Mouse (Mus musculus): Measurements from ENCODE around the gene Tmem254a. TPM values are rescaled to one million over a fixed set of nuclear protein-coding genes. Genes with fewer than 3 reads are reported as not detected.
"Not testable (repeated sequence)": the region's sequence is repeated elsewhere in the genome, so short reads cannot be mapped to it uniquely, and the experiment has no call there.

Tmem254a gene
- not detected in 2 replicates for polyA plus RNA-seq (2011; ENCODE audit: insufficient read depth, insufficient read length, low replicate concordance, missing spikeins)

DNA sequence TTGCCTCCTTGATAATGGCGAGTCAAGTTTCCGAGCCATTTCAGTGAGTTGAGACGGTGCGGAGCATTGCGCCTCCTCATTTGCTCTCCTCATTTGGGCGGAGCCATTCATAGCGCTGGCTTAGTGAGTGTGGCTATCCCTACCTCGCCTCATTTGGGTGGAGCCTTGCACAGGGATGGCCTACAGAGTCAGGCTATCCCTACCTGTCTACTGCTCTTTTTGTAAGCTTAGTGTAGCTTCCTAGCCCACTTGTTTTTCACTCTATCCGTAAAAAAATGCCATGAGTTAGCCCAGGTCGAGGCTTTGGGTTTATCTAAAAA is at the start of gene Tmem254a:
TSS of gene Tmem254a (minus strand) at position 111 of the 320 bp plus-strand sequence.
- H3K4me1 ChIP-seq (ENCODE audit: control insufficient read depth, insufficient read depth, low read length); H3K4me3 ChIP-seq (replicated peaks; ENCODE audit: control insufficient read depth, low read depth, low read length); H3K27ac ChIP-seq (ENCODE audit: control insufficient read depth, insufficient read depth, low read depth, low read length, poor library complexity): not testable (repeated sequence)
- WGBS: no CpG with 5 or more reads among the region's 10 CpGs

DNA sequence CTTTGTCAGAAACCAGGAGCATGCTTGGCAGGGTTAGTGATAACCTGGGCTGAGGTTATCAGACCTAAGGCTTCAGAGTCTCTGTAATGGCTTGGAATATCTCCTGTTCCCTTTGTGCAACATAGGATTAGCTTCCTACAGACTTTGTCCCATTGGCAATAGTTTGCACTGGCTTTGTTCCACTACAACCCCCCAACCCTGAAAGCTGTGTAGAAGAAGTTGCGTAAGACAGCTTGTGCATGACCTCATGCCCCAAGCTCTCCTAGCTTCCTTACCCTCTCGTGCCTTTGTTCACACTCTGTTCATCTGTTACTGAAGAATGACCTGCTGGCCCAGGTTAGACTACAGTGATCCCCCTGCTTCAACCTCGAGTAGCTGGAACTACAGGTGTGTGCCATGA is 30.4 kb upstream of the Tmem254a start:
- not testable (repeated sequence) for H3K4me3 ChIP-seq (replicated peaks; ENCODE audit: control insufficient read depth, low read depth, low read length); H3K27ac ChIP-seq (ENCODE audit: control insufficient read depth, insufficient read depth, low read depth, low read length, poor library complexity)
- no CpG with 5 or more reads among the region's 3 CpGs for WGBS

DNA sequence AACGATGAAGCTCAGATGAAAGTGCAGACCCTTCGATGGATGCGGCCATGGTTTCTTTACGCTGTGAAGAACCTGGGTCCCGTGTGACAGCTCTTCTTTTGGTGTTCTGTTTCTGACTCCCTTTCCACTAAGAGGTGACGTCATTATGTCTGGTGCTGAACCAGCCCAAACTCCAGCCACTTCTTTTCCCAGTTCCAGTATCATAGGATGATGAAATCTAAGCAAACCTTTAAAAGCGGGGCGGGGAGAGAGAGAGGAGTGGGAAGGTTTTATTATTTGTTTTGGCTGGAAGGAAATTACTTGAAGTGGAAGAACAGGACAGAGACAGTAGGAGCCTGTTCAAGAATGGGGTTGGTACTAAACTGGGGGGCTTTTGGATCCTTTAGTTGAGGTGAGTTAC is 10.5 kb upstream of the Tmem254a start, which contains the start of gene Cphx1:
TSS of gene Cphx1 (plus strand) at position 301 of the 400 bp plus-strand sequence.
- H3K27ac ChIP-seq (ENCODE audit: control insufficient read depth, insufficient read depth, low read depth, low read length, poor library complexity); H3K4me1 ChIP-seq (ENCODE audit: control insufficient read depth, insufficient read depth, low read length); H3K4me3 ChIP-seq (replicated peaks; ENCODE audit: control insufficient read depth, low read depth, low read length): not testable (repeated sequence)
- WGBS: no CpG with 5 or more reads among the region's 8 CpGs

More for the DNA sequence above, 30.4 kb upstream of the Tmem254a start:
- H3K4me1 ChIP-seq (ENCODE audit: control insufficient read depth, insufficient read depth, low read length): not testable (repeated sequence)

DNA sequence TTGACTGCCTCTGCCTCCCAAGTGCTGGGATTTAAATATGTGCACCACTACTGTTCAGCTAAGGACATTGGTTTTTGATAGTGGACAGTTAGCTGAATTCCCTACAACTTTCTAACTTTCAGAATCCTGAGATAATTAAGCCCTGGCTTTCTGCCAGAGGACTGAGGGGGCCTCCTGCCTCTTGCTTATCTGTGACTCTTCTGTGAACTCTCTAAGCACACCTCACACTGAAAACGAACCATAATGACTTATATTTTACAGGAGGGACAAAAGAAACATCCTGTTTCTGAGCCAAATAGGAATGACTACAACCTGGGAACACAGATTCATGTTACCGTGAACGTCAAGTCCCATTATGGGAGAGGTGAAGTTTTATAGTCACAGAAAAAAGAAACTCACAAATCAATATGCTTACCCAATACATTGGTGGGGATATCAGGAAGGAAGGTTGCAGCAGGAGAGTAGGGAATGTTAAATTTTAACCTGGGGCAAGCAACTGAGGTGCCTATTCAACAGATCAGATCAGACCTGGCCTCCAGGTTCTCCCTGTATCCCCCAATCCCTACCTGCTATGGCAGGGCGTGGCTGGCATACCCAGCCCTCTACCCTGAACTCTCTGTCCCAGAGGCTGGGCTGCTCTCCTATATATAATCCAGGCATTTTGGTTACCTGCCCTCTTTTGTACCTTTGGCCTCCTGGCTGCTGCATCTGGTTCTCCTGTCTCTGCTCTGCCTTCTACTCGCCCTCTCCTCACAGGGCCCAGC is 9.6 kb upstream of the Tmem254a start:
- H3K27ac ChIP-seq (ENCODE audit: control insufficient read depth, insufficient read depth, low read depth, low read length, poor library complexity); H3K4me1 ChIP-seq (ENCODE audit: control insufficient read depth, insufficient read depth, low read length); H3K4me3 ChIP-seq (replicated peaks; ENCODE audit: control insufficient read depth, low read depth, low read length): not testable (repeated sequence)
- no CpG with 5 or more reads among the region's 5 CpGs for WGBS

DNA sequence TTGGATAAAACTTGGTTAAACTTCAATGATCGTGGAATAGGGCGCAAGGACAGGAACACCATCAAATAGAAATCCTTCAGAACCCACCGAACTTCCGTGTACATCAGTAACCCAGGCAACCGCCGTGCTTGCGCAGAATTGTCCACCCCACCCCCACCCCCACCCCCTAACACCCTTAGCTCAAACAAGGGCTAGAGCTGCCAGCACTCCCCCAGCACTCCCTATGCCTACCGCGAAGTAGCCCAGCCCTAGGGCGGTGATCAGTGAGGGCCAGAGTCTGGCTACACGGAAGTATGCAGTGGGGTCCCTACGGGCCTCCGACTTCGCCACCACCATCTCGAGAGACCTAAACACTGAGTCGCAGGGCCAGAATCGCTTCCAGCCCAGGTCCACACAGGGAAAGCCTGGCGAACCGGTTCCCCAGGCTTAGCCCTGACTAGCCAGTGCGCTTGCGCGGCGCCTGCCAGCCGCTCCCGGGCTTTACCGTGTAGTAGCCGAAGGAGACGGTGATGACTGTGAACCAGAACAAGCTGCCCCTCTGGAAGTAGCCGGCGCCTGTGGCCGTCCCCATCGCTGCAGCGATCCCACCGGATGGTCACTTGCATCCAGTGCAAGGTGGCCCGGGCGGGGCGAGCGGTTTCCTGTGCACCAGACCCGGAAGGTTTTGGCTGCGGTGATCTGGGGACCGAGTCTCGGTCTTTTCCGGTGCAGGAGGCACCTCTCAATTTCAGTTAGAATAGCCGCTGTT is 484 bp downstream of the Tmem254a start:
- H3K27ac ChIP-seq (ENCODE audit: control insufficient read depth, insufficient read depth, low read depth, low read length, poor library complexity); H3K4me3 ChIP-seq (replicated peaks; ENCODE audit: control insufficient read depth, low read depth, low read length); H3K4me1 ChIP-seq (ENCODE audit: control insufficient read depth, insufficient read depth, low read length): not testable (repeated sequence)
- whole genome bisulfite sequencing: no CpG with 5 or more reads among the region's 44 CpGs

DNA sequence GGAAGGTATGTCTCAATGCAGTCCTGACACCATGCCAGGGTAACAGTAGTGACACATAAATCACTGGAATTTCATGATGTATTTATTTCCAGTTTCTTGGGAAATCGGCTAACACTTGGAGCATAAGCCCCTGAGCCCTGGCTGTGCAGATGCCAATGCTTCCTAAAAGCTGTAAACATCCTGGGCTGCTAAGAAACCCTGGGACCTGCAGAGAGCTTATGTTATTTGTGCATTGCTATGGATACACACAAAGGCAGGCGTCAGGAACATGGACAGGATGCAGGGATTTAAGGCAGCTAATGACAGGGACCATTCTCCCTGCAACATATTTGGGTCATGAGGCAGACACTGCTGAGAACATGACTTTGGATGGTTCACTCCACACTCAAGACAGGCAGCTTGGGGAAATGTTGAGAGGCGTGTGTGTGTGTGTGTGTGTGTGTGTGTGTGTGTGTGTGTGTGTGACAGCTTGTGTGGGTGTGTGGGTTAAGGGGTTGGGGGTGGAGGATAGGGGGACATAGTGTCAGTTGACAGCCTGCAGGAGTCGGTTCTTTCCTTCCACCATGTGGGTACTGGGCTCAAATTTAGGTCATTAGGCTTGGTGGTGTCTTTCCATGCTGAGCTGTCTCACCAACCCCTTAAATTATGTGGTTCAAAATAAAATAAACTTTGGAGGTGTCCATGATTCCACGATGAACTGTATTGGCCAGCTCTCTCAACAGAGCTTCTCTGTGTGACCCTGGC is 8.9 kb downstream of the Tmem254a start:
- H3K4me1 ChIP-seq (ENCODE audit: control insufficient read depth, insufficient read depth, low read length); H3K4me3 ChIP-seq (replicated peaks; ENCODE audit: control insufficient read depth, low read depth, low read length); H3K27ac ChIP-seq (ENCODE audit: control insufficient read depth, insufficient read depth, low read depth, low read length, poor library complexity): not testable (repeated sequence)
- WGBS: no CpG with 5 or more reads among the region's 5 CpGs

DNA sequence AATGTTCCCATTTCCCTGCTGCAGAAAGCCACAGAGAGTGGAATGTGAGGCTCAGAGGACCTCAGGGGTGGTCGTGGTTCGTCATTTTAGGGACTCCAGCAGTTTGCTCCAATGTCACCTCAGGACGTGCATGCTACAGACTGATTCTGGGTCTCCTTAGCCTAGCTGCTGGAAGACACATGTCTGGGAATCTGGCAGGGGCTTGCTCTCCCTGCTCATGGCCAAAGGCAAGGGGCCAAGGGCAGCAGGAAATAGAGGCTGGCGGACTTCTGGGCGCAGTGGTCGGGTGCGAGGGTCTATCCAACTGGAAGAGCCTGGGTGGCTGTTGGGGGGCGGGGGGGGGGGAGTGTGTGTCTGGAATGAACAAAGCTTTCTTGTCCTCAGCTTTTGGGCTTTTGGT is 18.5 kb downstream of the Tmem254a start:
- H3K4me1 ChIP-seq (ENCODE audit: control insufficient read depth, insufficient read depth, low read length); H3K27ac ChIP-seq (ENCODE audit: control insufficient read depth, insufficient read depth, low read depth, low read length, poor library complexity); H3K4me3 ChIP-seq (replicated peaks; ENCODE audit: control insufficient read depth, low read depth, low read length): not testable (repeated sequence)
- WGBS: no CpG with 5 or more reads among the region's 8 CpGs

DNA sequence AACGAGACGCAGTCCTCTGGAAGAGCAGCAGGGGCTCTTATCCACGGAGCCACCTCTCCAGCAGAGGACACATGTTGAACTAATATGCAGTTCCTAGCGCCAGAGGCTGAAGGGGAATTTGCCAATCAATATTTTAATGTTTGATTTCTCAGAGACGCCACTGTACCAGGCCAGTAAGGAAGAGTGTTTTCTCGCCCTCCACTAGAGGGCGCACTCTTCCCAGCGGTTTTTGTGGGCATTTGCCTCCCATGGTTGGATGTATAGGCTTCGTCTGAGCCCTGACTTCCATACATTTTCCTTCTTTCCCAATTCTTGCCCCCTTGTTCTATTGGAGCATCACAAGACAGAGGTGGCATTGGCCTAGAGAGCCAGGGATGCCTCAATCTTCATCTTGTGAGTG is 20.2 kb downstream of the Tmem254a start:
- WGBS: no CpG with 5 or more reads among the region's 9 CpGs
- H3K4me1 ChIP-seq (ENCODE audit: control insufficient read depth, insufficient read depth, low read length): not testable (repeated sequence)

DNA sequence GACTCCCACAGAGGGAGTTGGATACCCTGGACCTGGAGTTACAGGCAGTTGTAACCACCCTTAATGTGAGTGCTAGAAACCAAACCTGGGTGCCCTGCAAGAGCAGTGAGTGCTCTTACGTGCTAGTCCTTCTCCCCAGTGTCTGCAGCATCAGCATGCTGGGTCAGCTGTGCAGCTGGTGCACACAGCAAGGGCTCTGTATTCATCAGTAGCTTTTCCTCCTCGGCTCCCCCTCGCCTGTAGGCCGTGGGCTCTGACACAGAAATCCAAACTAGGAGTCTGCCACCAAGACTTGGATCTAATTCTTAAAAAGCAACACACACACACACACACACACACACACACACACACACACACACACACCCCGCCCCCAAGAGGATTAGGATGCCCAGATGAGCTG is 22.2 kb downstream of the Tmem254a start:
- H3K4me3 ChIP-seq (replicated peaks; ENCODE audit: control insufficient read depth, low read depth, low read length); H3K27ac ChIP-seq (ENCODE audit: control insufficient read depth, insufficient read depth, low read depth, low read length, poor library complexity); H3K4me1 ChIP-seq (ENCODE audit: control insufficient read depth, insufficient read depth, low read length): not testable (repeated sequence)
- WGBS: 71% methylated on average over 1 of the region's 5 CpGs

More for the DNA sequence above, 20.2 kb downstream of the Tmem254a start:
- H3K27ac ChIP-seq (ENCODE audit: control insufficient read depth, insufficient read depth, low read depth, low read length, poor library complexity); H3K4me3 ChIP-seq (replicated peaks; ENCODE audit: control insufficient read depth, low read depth, low read length): not testable (repeated sequence)

DNA sequence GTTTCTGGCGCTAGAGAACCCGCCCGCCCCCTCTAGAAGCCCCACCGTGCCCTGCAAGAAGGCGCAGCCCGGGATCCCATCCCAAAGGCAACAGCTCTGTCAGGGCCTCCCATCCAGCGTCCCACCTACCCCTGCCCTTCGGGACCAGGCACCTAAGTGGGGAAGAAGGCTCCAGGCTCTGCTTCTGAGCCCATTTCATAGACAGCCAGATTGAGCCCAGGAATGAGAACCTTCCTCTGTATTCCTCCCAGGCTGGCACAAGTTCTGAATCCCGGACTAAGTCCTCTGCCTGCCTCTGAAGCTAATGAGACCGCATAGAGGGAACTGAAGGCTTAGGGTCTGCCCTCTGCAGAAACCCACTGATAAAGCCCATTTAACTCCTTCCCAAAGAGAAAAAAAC is 24.5 kb downstream of the Tmem254a start, which contains the start of gene Plac9a:
TSS of gene Plac9a (minus strand) at position 101 of the 400 bp plus-strand sequence.
- H3K4me1 ChIP-seq (ENCODE audit: control insufficient read depth, insufficient read depth, low read length); H3K27ac ChIP-seq (ENCODE audit: control insufficient read depth, insufficient read depth, low read depth, low read length, poor library complexity); H3K4me3 ChIP-seq (replicated peaks; ENCODE audit: control insufficient read depth, low read depth, low read length): not testable (repeated sequence)
- WGBS: no CpG with 5 or more reads among the region's 10 CpGs

DNA sequence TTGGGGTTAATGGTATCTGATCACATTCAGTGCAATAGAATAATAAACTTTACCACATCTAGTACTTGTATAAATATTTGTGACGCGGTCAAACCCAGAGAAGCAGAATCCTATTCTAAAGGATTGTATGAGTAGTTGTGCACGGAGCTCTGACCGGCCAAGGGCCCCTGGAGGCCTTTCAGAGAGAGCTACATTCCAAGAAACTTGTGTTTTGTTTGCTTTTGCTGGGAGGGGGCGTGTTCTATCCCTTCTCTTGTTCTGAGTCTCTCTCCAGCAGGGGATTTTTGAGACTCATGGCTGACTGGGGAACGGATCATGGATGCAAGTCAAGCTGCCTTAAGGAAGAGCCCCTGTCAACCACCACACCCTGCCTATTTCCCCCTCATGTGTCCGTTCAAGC is 31.8 kb downstream of the Tmem254a start:
- H3K27ac ChIP-seq (ENCODE audit: control insufficient read depth, insufficient read depth, low read depth, low read length, poor library complexity); H3K4me1 ChIP-seq (ENCODE audit: control insufficient read depth, insufficient read depth, low read length); H3K4me3 ChIP-seq (replicated peaks; ENCODE audit: control insufficient read depth, low read depth, low read length): not testable (repeated sequence)
- WGBS: no CpG with 5 or more reads among the region's 7 CpGs

DNA sequence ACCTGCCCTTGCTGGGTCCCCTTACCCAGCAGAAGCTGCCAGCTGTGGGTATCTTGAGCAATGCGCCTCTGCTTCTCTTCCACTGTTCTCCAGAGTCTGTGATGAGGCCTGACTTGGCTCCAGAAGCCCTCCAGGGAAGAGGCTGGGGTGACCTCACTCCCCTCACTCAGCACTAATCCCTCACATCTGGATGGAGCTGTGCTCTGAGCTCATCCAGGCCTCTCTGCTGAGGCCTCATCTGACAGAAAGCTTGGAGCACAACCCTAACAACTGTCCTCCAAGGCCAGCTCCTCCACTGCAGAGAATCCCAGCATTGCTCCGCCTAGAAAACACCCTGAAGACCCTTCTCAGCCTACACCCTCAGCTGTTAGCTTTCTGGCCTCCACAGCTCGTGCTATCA is 32.9 kb downstream of the Tmem254a start:
- not testable (repeated sequence) for H3K4me1 ChIP-seq (ENCODE audit: control insufficient read depth, insufficient read depth, low read length); H3K4me3 ChIP-seq (replicated peaks; ENCODE audit: control insufficient read depth, low read depth, low read length); H3K27ac ChIP-seq (ENCODE audit: control insufficient read depth, insufficient read depth, low read depth, low read length, poor library complexity)
- no CpG with 5 or more reads among the region's 3 CpGs for WGBS

DNA sequence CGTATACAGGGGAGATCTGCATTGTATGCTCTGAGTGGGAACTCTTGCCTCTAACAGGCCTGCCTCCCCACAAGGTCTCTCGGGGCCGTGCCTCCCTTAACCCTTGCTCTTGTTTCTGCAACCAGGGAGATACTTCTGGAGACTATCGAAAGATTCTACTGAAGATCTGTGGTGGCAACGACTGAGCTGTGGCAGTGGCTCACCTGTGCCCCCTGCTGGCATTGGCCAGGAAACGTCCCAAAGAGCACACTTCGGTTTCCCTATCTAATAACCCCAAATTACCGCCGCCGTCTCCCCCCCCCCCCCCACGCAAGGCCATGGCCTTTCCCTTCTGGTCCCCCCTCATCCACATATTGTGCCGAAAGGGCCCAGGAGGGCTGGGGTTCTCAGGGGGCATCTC is 41.6 kb downstream of the Tmem254a start:
- not testable (repeated sequence) for H3K4me1 ChIP-seq (ENCODE audit: control insufficient read depth, insufficient read depth, low read length); H3K27ac ChIP-seq (ENCODE audit: control insufficient read depth, insufficient read depth, low read depth, low read length, poor library complexity); H3K4me3 ChIP-seq (replicated peaks; ENCODE audit: control insufficient read depth, low read depth, low read length)
- no CpG with 5 or more reads among the region's 12 CpGs for WGBS
